Mouse (Mus musculus) hindbrain, postnatal 0 days (tissue): ENCODE data around the gene Galnt13. TPM values are rescaled to one million over a fixed set of nuclear protein-coding genes. Genes with fewer than 3 reads are reported as not detected.

Experiments
- ATAC-seq: fragments of 200-750 bp; cut with Nextera tagmentation; 2 replicates; pipeline ENCODE4 v1.8.0; 2017; ENCODE audit warnings: mild to moderate bottlenecking, moderate TSS enrichment, moderate library complexity
- DNase-seq: peaks from one replicate; pipeline ENCODE4 v3.0.0-alpha.2; 2015; ENCODE audit warnings: low spot score
- H3K27ac ChIP-seq: fragments of 300-500 bp; sonication (generic); 2 replicates; pipeline ENCODE4 v1.5.1; 2014; ENCODE audit warnings: mild to moderate bottlenecking
- H3K27me3 ChIP-seq: fragments of 300-500 bp; sonication (generic); 2 replicates; pipeline ENCODE4 v1.6.1; 2014; ENCODE audit warnings: low read length, mixed read lengths; ENCODE audit not compliant: insufficient read depth
- H3K36me3 ChIP-seq: fragments of 300-500 bp; sonication (generic); 2 replicates; pipeline ENCODE4 v1.6.1; 2014; ENCODE audit warnings: low read length, mixed read lengths; ENCODE audit not compliant: insufficient read depth
- H3K4me1 ChIP-seq: fragments of 300-500 bp; sonication (generic); 2 replicates; pipeline ENCODE4 v1.6.1; 2014; ENCODE audit warnings: antibody characterized with exemption, low read length, mixed read lengths; ENCODE audit not compliant: insufficient read depth
- H3K4me2 ChIP-seq: fragments of 300-500 bp; sonication (generic); 2 replicates; pipeline ENCODE4 v1.6.1; 2014; ENCODE audit warnings: low read depth, mild to moderate bottlenecking, low read length, moderate library complexity, mixed read lengths
- H3K4me3 ChIP-seq: fragments of 300-500 bp; sonication (generic); 2 replicates; pipeline ENCODE4 v1.5.1; 2014; ENCODE audit warnings: low read length
- H3K9ac ChIP-seq: fragments of 300-500 bp; sonication (generic); replicated peaks from 2 replicates; pipeline ENCODE4 v1.6.1; 2014; ENCODE audit warnings: mild to moderate bottlenecking, low read length, moderate library complexity, mixed read lengths
- H3K9me3 ChIP-seq: fragments of 300-500 bp; sonication (generic); 2 replicates; pipeline ENCODE4 v1.6.1; 2016; ENCODE audit warnings: low read length, mixed read lengths
- CTCF ChIP-seq: IDR thresholded peaks from 2 replicates; pipeline ENCODE4 v1.5.1; 2016; ENCODE audit warnings: antibody characterized with exemption, control low read depth, low read depth
- WGBS: fragments of 180-500 bp; shearing (Covaris S2); extraction: QIAGEN DNeasy Blood & Tissue Kit; methylation state at CpG from one replicate; pipeline ENCODE4 v1.1.7; 2014; 5-methylcytosine and 5-hydroxymethylcytosine counted together
- polyA plus RNA-seq: library from polyadenylated mRNA; unstranded; fragments of >200 nt; fragmentation: Nextera tagmentation; extraction: Ambion mirVana; gene quantifications from 2 replicates; pipeline ENCODE4 v1.2.1, GENCODE M21; 2015
- total RNA-seq: library from RNA; depleted of rRNA; stranded (reverse); fragments of >200 nt; gene quantifications from 2 replicates; pipeline ENCODE4 v1.2.3, GENCODE M21; 2014

The Galnt13 gene
- total and polyA plus RNA-seq, 2 experiments from 2014 or later, result 12.3 to 18.2 TPM

- no peak for DNase-seq
- 69% methylated on average over 5 of the region's 5 CpGs for WGBS
- H3K9me3 ChIP-seq, result no peaks in the 10 kb centered on the region
Observed at GRCm38 (mm10) chr2:55101279-55101678, 665.2 kb downstream of the Galnt13 start.

DNA sequence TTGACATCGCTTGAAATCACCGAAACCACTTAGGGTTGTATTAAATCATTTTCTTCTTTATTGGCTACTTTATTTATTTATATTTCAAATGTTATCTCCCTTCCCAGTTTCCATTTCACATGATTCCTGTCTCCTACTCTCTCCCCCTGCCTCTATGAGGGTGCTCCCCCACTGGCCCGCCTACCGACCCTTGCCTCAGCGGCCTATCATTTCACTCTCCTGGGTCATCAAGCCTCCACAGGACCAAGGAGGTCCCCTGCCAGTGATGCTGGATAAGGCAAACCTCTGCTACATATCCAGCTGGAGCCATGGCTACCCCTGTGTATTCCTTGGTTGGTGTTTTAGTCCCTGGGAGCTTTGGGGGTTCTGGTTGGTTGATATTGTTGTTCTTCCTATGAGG lies 667.4 kb downstream of the Galnt13 start:
- no peaks in the 10 kb centered on the region for H3K4me1 ChIP-seq
- ATAC-seq (no peak), DNase-seq (no peak)
- no peaks in the 10 kb centered on the region for H3K9me3 ChIP-seq
- H3K27ac ChIP-seq, result no peak overlapping the region
- H3K27me3 ChIP-seq, result no peaks in the 10 kb centered on the region
- no peak overlapping the region for H3K4me2 ChIP-seq
- no peak overlapping the region for H3K4me3 ChIP-seq
- H3K9ac ChIP-seq, result no peak overlapping the region
- H3K36me3 ChIP-seq, result no peaks in the 10 kb centered on the region
- 97% methylated on average over 5 of the region's 5 CpGs for WGBS
- TF ChIP-seq CTCF, result no peak

More at GRCm38 (mm10) chr2:55101279-55101678, 665.2 kb downstream of the Galnt13 start:
- Histone ChIP-seq H3K4me2 (no peak overlapping the region), H3K4me1 (no peaks in the 10 kb centered on the region), H3K9ac (no peak overlapping the region), H3K4me3 (no peak overlapping the region), H3K27me3 (no peaks in the 10 kb centered on the region), H3K27ac (no peak overlapping the region), H3K36me3 (no peaks in the 10 kb centered on the region)
- TF ChIP-seq CTCF, result peak; percentile 48
- ATAC-seq, result no peak

DNA sequence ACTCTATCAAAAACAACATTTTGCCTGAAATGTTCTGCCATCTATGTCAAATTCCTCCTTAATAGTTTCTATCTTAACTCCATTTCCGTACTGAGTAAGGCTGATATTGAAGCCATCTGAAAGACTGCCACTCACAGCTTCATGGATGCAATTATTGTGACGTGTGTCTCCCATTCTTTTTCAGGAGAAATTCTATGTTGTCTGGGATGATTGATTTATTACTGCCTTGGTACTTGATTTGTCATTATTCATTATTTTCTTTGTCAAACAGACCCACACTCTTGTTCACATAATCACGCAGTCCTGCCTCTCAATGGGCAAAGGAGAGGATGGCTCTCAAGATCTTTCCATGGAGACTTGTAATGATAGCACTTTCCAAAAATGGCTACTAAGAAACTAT lies 671.7 kb downstream of the Galnt13 start:
- ATAC-seq (no peak), DNase-seq (no peak)
- WGBS, result 59% methylated on average over 3 of the region's 3 CpGs

DNA sequence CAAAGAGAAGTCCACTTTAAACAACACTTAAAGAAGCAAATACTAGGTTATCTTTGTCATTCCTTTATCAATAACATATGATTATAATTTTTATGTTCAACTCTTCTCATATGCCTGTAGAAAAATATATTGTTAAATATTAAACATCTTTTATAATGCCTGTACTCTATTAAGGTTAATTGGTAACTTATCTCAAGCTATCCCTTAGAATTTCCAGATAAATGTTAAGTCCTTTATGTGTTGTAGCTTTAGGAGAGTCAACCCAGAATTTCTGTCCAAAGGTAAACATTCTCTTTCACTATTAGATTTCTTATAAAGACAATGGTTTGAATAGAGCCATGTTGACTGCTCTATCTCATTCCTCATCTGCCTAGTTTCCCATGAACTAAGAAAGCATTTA lies 717.0 kb downstream of the Galnt13 start:
- TF ChIP-seq CTCF, result no peak
- H3K9ac ChIP-seq, result no peak overlapping the region
- no peaks in the 10 kb centered on the region for H3K27me3 ChIP-seq
- no peaks in the 10 kb centered on the region for H3K4me1 ChIP-seq
- H3K4me3 ChIP-seq, result no peak overlapping the region
- H3K9me3 ChIP-seq, result no peaks in the 10 kb centered on the region
- H3K27ac ChIP-seq, result no peak overlapping the region
- H3K4me2 ChIP-seq, result no peak overlapping the region
- no peaks in the 10 kb centered on the region for H3K36me3 ChIP-seq
- ATAC-seq (no peak), DNase-seq (no peak)

More for the DNA sequence above, 671.7 kb downstream of the Galnt13 start:
- Histone ChIP-seq H3K9me3 (no peaks in the 10 kb centered on the region), H3K4me3 (no peak overlapping the region), H3K27me3 (no peaks in the 10 kb centered on the region), H3K36me3 (no peaks in the 10 kb centered on the region), H3K27ac (no peak overlapping the region), H3K4me1 (no peaks in the 10 kb centered on the region), H3K4me2 (no peak overlapping the region), H3K9ac (no peak overlapping the region)
- TF ChIP-seq CTCF, result no peak

- no peaks in the 10 kb centered on the region for H3K4me1 ChIP-seq
- WGBS, result 84% methylated on average over 3 of the region's 3 CpGs
- no peaks in the 10 kb centered on the region for H3K27me3 ChIP-seq
- DNase-seq, result no peak
- no peak for TF ChIP-seq CTCF
- H3K4me2 ChIP-seq, result no peak overlapping the region
- no peaks in the 10 kb centered on the region for H3K36me3 ChIP-seq
- no peaks in the 10 kb centered on the region for H3K9me3 ChIP-seq
- no peak overlapping the region for H3K9ac ChIP-seq
- no peak overlapping the region for H3K4me3 ChIP-seq
- ATAC-seq, result no peak
- H3K27ac ChIP-seq, result no peak overlapping the region
Observed at GRCm38 (mm10) chr2:55164781-55165180, 728.7 kb downstream of the Galnt13 start.
